Mouse (Mus musculus): ENCODE results near the gene Sorbs1. TPM values are rescaled to one million over a fixed set of nuclear protein-coding genes. Genes with fewer than 3 reads are reported as not detected.
A peak's percentile ranks its signal among the peaks of the same experiment; 100 is the strongest.

The Sorbs1 gene
- polyA plus RNA-seq, 2 experiments: 11.3 to 31.0 TPM

DNA sequence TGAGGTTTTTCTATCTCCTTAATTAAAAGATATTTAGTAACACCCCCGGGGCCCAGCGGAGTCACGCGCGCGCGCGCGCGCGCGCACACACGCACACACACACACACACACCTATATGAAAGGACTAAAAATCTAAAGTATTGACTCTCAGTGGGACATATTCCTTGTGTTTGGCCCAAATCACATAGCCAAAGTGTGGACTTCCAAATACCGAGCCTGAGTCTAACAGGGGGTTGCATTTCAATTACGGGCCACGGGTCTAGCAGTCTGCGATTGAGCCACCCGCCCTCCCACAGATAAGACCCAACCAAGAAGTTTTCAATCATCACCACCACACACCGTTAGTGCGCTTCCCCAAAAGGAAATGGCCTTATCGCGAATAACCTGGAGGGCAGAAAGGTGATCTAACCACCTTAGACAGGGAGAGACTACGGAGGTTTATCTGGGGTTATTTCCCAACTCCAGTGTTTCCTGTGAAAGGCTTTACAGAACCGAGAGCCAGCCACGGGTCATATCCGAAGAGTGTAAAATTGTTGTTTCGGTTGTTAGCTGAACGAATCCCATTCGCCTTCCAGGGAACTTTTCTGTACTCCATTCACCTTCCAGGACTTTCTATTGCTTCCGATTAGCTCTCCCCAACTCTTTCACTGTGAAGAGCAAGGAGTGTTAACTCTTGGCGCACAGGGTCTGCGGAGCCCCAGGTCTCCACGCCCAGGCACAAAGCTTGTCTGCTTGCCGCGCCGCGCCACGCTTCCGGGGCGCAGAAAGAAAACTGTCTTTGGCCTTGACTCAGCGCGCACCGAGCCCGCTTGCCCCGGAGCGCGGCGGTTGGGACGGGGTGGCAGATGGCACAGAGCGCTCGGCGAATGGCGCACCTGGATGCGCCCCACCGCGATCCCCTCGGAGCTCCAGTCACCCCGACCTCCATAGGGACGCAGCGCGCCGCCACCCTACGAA is 242.9 kb downstream of the Sorbs1 start:
- DNase-seq (ENCODE audit: low read depth in 3 of 3, low spot score in 3 of 3) (no peak), ATAC-seq (ENCODE audit: insufficient read depth) (peak; percentile 63)
- Histone ChIP-seq H3K4me2 (ENCODE audit: low read depth) (peak overlapping the region; percentile 73), H3K4me1 (replicated peaks; ENCODE audit: control insufficient read depth in 2 of 2, insufficient read depth in 2 of 2, low read length in 1 of 2) (peaks cover 5 to 13% of the 10 kb centered on the region in 2 experiments; a peak in 3 of 4 replicates), H3K27me3 (ENCODE audit: control insufficient read depth, insufficient read depth, low read length) (peaks cover 12% of the 10 kb centered on the region), H3K9ac (replicated peaks) (peak overlapping the region; percentile 57), H3K9me3 (ENCODE audit: control insufficient read depth, low read length) (no peaks in the 10 kb centered on the region), H3K4me3 (ENCODE audit: insufficient read depth in 1 of 2, low read depth in 2 of 2, low read length in 2 of 2) (peak overlapping the region; percentile 66 to 80), H3K36me3 (replicated peaks; ENCODE audit: control insufficient read depth, insufficient read depth, low read depth) (no peaks in the 10 kb centered on the region), H3K27ac (no peak overlapping the region)
- 7% methylated on average over 63 of the region's 63 CpGs for WGBS (ENCODE audit: insufficient replicate concordance)
- no peak for TF ChIP-seq CTCF (IDR thresholded peaks at IDR 0.05; ENCODE audit: low read depth)
- no peak for TF ChIP-seq EP300 (IDR thresholded peaks at IDR 0.05; ENCODE audit: low read depth)

DNA sequence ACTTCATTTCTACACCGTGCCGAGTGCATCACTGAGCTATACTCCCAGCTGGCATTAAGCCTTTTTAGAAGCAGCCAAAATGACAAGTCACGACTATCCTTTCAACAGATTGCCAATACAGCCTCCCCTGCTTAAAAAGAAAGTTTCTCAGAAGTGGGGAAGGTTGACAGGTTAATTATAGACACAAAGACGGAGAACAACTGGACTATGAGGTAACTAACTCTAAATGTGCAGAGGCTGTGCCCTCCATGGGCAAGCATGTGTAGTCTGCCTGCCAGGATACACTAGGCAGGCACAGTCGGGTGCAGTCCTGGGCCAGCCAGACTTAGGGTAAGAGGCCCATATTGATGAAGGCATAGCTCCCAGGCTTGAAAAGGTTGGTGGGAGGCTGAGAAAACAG is 244.1 kb downstream of the Sorbs1 start:
- Histone ChIP-seq H3K4me2 (ENCODE audit: low read depth) (peak overlapping the region; percentile 73; the same call in 1 of the 2 replicates), H3K27me3 (ENCODE audit: control insufficient read depth, insufficient read depth, low read length) (peaks cover 12% of the 10 kb centered on the region), H3K36me3 (replicated peaks; ENCODE audit: control insufficient read depth, insufficient read depth, low read depth) (no peaks in the 10 kb centered on the region; the same call in 1 of the 2 replicates), H3K4me3 (ENCODE audit: insufficient read depth in 1 of 2, low read depth in 2 of 2, low read length in 2 of 2) (no peak overlapping the region), H3K27ac (no peak overlapping the region), H3K9ac (replicated peaks) (no peak overlapping the region), H3K4me1 (replicated peaks; ENCODE audit: control insufficient read depth in 2 of 2, insufficient read depth in 2 of 2, low read length in 1 of 2) (peaks cover 5 to 13% of the 10 kb centered on the region in 2 experiments; a peak in 3 of 4 replicates), H3K9me3 (ENCODE audit: control insufficient read depth, low read length) (no peaks in the 10 kb centered on the region)
- TF ChIP-seq CTCF (IDR thresholded peaks at IDR 0.05; ENCODE audit: low read depth) (no peak), EP300 (IDR thresholded peaks at IDR 0.05; ENCODE audit: low read depth) (no peak)
- WGBS (ENCODE audit: insufficient replicate concordance): 67% methylated on average over 5 of the region's 5 CpGs
- DNase-seq (ENCODE audit: low read depth in 3 of 3, low spot score in 3 of 3): no peak
- no peak for ATAC-seq (ENCODE audit: insufficient read depth)

DNA sequence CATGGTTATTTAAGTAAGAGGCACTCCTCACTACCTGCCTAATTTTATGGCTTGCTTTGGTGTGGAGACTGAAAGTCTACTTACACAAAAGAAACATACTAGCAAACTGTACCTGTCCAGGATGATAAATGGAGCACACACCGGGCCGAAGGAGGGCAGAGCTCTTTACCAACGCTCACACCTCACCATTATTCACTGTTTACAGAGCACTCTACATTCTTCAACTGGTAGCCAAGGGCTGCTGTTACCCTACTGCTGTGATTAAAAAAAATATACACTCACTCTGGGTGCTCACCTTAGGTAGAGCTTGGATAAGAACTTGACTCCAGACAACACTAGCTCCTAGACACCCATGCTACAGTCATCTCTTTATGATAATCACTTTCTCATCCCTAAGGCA is 245.1 kb downstream of the Sorbs1 start:
- Histone ChIP-seq H3K27ac (no peak overlapping the region), H3K9me3 (ENCODE audit: control insufficient read depth, low read length) (no peaks in the 10 kb centered on the region), H3K36me3 (replicated peaks; ENCODE audit: control insufficient read depth, insufficient read depth, low read depth) (no peaks in the 10 kb centered on the region; the same call in 1 of the 2 replicates), H3K4me3 (ENCODE audit: insufficient read depth in 1 of 2, low read depth in 2 of 2, low read length in 2 of 2) (no peak overlapping the region), H3K27me3 (ENCODE audit: control insufficient read depth, insufficient read depth, low read length) (peaks cover 12% of the 10 kb centered on the region), H3K4me2 (ENCODE audit: low read depth) (no peak overlapping the region), H3K9ac (replicated peaks) (no peak overlapping the region), H3K4me1 (replicated peaks; ENCODE audit: control insufficient read depth in 2 of 2, insufficient read depth in 2 of 2, low read length in 1 of 2) (peaks cover 5 to 13% of the 10 kb centered on the region in 2 experiments; a peak in 3 of 4 replicates)
- no peak for ATAC-seq (ENCODE audit: insufficient read depth)
- WGBS (ENCODE audit: insufficient replicate concordance): 68% methylated on average over 3 of the region's 3 CpGs
- no peak for DNase-seq (ENCODE audit: low read depth in 3 of 3, low spot score in 3 of 3)
- TF ChIP-seq CTCF (IDR thresholded peaks at IDR 0.05; ENCODE audit: low read depth) (no peak), EP300 (IDR thresholded peaks at IDR 0.05; ENCODE audit: low read depth) (no peak)

DNA sequence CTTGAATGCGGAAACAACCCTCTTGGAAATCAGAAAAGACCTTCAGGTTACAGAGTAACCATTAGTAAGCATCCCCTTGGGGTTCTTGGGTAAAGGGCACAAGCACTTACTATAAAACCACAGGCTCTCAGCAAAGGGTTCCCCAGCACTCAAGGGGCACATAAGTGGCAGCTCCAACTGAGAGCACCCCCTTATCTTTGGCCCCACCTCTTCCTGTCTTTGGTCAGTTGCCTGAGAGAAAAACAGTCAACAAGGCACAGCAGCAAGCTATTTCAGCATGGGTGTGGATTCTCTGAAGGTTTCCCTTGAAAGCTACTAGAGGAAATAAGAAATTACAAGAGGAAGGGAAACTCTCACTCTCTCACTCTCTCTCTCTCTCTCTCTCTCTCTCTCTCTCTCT is 246.2 kb downstream of the Sorbs1 start:
- TF ChIP-seq CTCF (IDR thresholded peaks at IDR 0.05; ENCODE audit: low read depth) (no peak), EP300 (IDR thresholded peaks at IDR 0.05; ENCODE audit: low read depth) (no peak)
- H3K27ac ChIP-seq: no peak overlapping the region
- H3K9ac ChIP-seq (replicated peaks): no peak overlapping the region
- ATAC-seq (ENCODE audit: insufficient read depth) (no peak), DNase-seq (ENCODE audit: low read depth in 3 of 3, low spot score in 3 of 3) (peak in 2 of 3 experiments; percentile 34 to 37)
- 42% methylated on average over 1 of the region's 1 CpGs for WGBS (ENCODE audit: insufficient replicate concordance)
- H3K4me2 ChIP-seq (ENCODE audit: low read depth): peak overlapping the region; percentile 24
- no peaks in the 10 kb centered on the region; the same call in 1 of the 2 replicates for H3K36me3 ChIP-seq (replicated peaks; ENCODE audit: control insufficient read depth, insufficient read depth, low read depth)
- H3K4me1 ChIP-seq (replicated peaks; ENCODE audit: control insufficient read depth in 2 of 2, insufficient read depth in 2 of 2, low read length in 1 of 2): peaks cover 5 to 13% of the 10 kb centered on the region in 2 experiments; a peak in 3 of 4 replicates
- H3K4me3 ChIP-seq (ENCODE audit: insufficient read depth in 1 of 2, low read depth in 2 of 2, low read length in 2 of 2): no peak overlapping the region
- no peaks in the 10 kb centered on the region for H3K9me3 ChIP-seq (ENCODE audit: control insufficient read depth, low read length)
- H3K27me3 ChIP-seq (ENCODE audit: control insufficient read depth, insufficient read depth, low read length): peaks cover 6% of the 10 kb centered on the region

DNA sequence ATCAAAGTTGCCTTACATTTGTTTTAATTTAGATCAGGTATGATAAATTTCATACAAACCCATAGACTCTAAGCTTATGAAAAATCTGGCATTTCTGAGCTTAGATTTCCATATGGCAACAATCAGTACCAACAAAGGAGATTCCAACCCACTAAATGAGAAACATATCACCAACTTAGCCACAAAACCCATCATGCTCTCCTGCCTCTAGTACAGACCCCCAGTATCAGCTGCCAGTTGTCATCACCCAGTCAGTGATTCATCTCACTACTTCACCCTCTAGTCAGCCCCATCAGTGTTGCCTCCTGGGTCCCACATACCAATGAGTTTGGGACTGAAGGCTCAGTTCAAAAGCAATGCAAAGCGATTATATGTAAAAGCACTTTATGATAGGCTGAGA is 254.1 kb downstream of the Sorbs1 start:
- H3K36me3 ChIP-seq (replicated peaks; ENCODE audit: control insufficient read depth, insufficient read depth, low read depth): no peaks in the 10 kb centered on the region
- TF ChIP-seq EP300 (IDR thresholded peaks at IDR 0.05; ENCODE audit: low read depth) (no peak), CTCF (IDR thresholded peaks at IDR 0.05; ENCODE audit: low read depth) (no peak)
- peaks cover 5 to 18% of the 10 kb centered on the region in 2 experiments; a peak in 2 of 4 replicates for H3K4me1 ChIP-seq (replicated peaks; ENCODE audit: control insufficient read depth in 2 of 2, insufficient read depth in 2 of 2, low read length in 1 of 2)
- no peaks in the 10 kb centered on the region for H3K27me3 ChIP-seq (ENCODE audit: control insufficient read depth, insufficient read depth, low read length)
- 76% methylated on average over 1 of the region's 1 CpGs for WGBS (ENCODE audit: insufficient replicate concordance)
- ATAC-seq (ENCODE audit: insufficient read depth): no peak
- no peak overlapping the region for H3K27ac ChIP-seq
- H3K4me3 ChIP-seq (ENCODE audit: insufficient read depth in 1 of 2, low read depth in 2 of 2, low read length in 2 of 2): no peak overlapping the region
- no peak for DNase-seq (ENCODE audit: low read depth in 3 of 3, low spot score in 3 of 3)
- no peak overlapping the region for H3K4me2 ChIP-seq (ENCODE audit: low read depth)
- no peak overlapping the region for H3K9ac ChIP-seq (replicated peaks)
- H3K9me3 ChIP-seq (ENCODE audit: control insufficient read depth, low read length): no peaks in the 10 kb centered on the region

All from liver, embryonic 14.5 days (tissue).